Mouse (Mus musculus) lung, embryonic 14.5 days (tissue): ENCODE data around the gene Hexdc. TPM values are rescaled to one million over a fixed set of nuclear protein-coding genes. Genes with fewer than 3 reads are reported as not detected.

Experiments
- ATAC-seq: fragments of 200-750 bp; cut with Nextera tagmentation; 2 replicates; pipeline ENCODE4 v1.8.0; 2017; ENCODE audit warnings: mild to moderate bottlenecking, moderate TSS enrichment, moderate library complexity; ENCODE audit not compliant: insufficient read depth
- DNase-seq: peaks from one replicate; pipeline ENCODE4 v3.0.0-alpha.2; 2015
- H3K27ac ChIP-seq: fragments of 300-500 bp; sonication (generic); 2 replicates; pipeline ENCODE4 v1.5.1; 2014; ENCODE audit warnings: low read depth, mild to moderate bottlenecking, moderate library complexity
- H3K27me3 ChIP-seq: fragments of 300-500 bp; sonication (generic); 2 replicates; pipeline ENCODE4 v1.6.1; 2014; ENCODE audit warnings: low read length, control low read depth; ENCODE audit not compliant: insufficient read depth
- H3K36me3 ChIP-seq: fragments of 300-500 bp; sonication (generic); 2 replicates; pipeline ENCODE4 v1.6.1; 2014; ENCODE audit warnings: control low read depth; ENCODE audit not compliant: insufficient read depth
- H3K4me1 ChIP-seq: fragments of 300-500 bp; sonication (generic); 2 replicates; pipeline ENCODE4 v1.6.1; 2014; ENCODE audit warnings: antibody characterized with exemption, control low read depth; ENCODE audit not compliant: insufficient read depth
- H3K4me2 ChIP-seq: fragments of 300-500 bp; sonication (generic); 2 replicates; pipeline ENCODE4 v1.6.1; 2014; ENCODE audit warnings: mild to moderate bottlenecking
- H3K4me3 ChIP-seq: fragments of 300-500 bp; sonication (generic); 2 replicates; pipeline ENCODE4 v1.5.1; 2014; ENCODE audit warnings: low read depth, low read length
- H3K9ac ChIP-seq: fragments of 300-500 bp; sonication (generic); 2 replicates; pipeline ENCODE4 v1.6.1; 2014
- H3K9me3 ChIP-seq: fragments of 300-500 bp; sonication (generic); 2 replicates; pipeline ENCODE4 v1.6.1; 2016; ENCODE audit warnings: low read depth, low read length, control low read depth
- CTCF ChIP-seq: IDR thresholded peaks from 2 replicates; pipeline ENCODE4 v1.5.1; 2016; ENCODE audit warnings: antibody characterized with exemption, low read depth
- WGBS: fragments of 180-500 bp; shearing (Covaris S2); extraction: QIAGEN DNeasy Blood & Tissue Kit; methylation state at CpG from one replicate; pipeline ENCODE4 v1.1.7; 2014; 5-methylcytosine and 5-hydroxymethylcytosine counted together
- polyA plus RNA-seq: library from polyadenylated mRNA; unstranded; fragments of >200 nt; fragmentation: Nextera tagmentation; extraction: Ambion mirVana; gene quantifications from 2 replicates; pipeline ENCODE4 v1.2.1, GENCODE M21; 2014

Gene Hexdc
- polyA plus RNA-seq, 1 experiment from 2014 or later = 9.4 TPM

GRCm38 (mm10) chr11:121228129-121229017 is 24.1 kb downstream of the Hexdc start:
- no peaks in the 10 kb centered on the region for H3K9me3 ChIP-seq
- peaks cover 38% of the 10 kb centered on the region for H3K36me3 ChIP-seq
- H3K27me3 ChIP-seq = no peaks in the 10 kb centered on the region
- no peak for TF ChIP-seq CTCF
- DNase-seq (peak; percentile 3), ATAC-seq (no peak; the same call in 1 of the 2 replicates)
- H3K9ac ChIP-seq = peak overlapping the region; percentile 61
- peaks cover 3% of the 10 kb centered on the region; the same call in 1 of the 2 replicates for H3K4me1 ChIP-seq
- peak overlapping the region; percentile 74 for H3K27ac ChIP-seq
- 16% methylated on average over 21 of the region's 21 CpGs for WGBS
- peak overlapping the region; percentile 59 for H3K4me3 ChIP-seq
- H3K4me2 ChIP-seq = peak overlapping the region; percentile 63

- H3K4me2 ChIP-seq = peak within 1 kb of the TSS; percentile 63
- no peaks in the 10 kb centered on the region for H3K9me3 ChIP-seq
- peaks cover 32% of the 10 kb centered on the region for H3K36me3 ChIP-seq
- ATAC-seq (peak; percentile 92), DNase-seq (peak; percentile 87)
- under 1% methylated on average over 23 of the region's 23 CpGs for WGBS
- H3K4me1 ChIP-seq = peaks cover 3% of the 10 kb centered on the region; the same call in 1 of the 2 replicates
- peak within 1 kb of the TSS; percentile 59 for H3K4me3 ChIP-seq
- no peaks in the 10 kb centered on the region for H3K27me3 ChIP-seq
- peak; percentile 18; the same call in 1 of the 2 replicates for TF ChIP-seq CTCF
- H3K9ac ChIP-seq = peak within 1 kb of the TSS; percentile 61
- peak within 1 kb of the TSS; percentile 74 for H3K27ac ChIP-seq
Measured at GRCm38 (mm10) chr11:121229018-121229439, 24.8 kb downstream of the Hexdc start, which contains the start of gene Cybc1. TSS of gene Cybc1 (minus strand) at chr11:121229322.

- WGBS = 71% methylated on average over 4 of the region's 4 CpGs
- Histone ChIP-seq H3K4me2 (no peak overlapping the region), H3K4me1 (peaks cover 3% of the 10 kb centered on the region; the same call in 1 of the 2 replicates), H3K27ac (no peak overlapping the region), H3K36me3 (peaks cover 11% of the 10 kb centered on the region), H3K9ac (no peak overlapping the region), H3K4me3 (no peak overlapping the region), H3K27me3 (no peaks in the 10 kb centered on the region), H3K9me3 (no peaks in the 10 kb centered on the region)
- TF ChIP-seq CTCF = no peak
- no peak for DNase-seq
- ATAC-seq = no peak
Measured at GRCm38 (mm10) chr11:121231191-121231590, 27.0 kb downstream of the Hexdc start.

- H3K9ac ChIP-seq = no peak overlapping the region
- DNase-seq (peak; percentile 19), ATAC-seq (no peak)
- H3K27ac ChIP-seq = no peak overlapping the region
- WGBS = 46% methylated on average over 4 of the region's 4 CpGs
- no peak overlapping the region for H3K4me2 ChIP-seq
- H3K27me3 ChIP-seq = no peaks in the 10 kb centered on the region
- no peak overlapping the region for H3K4me3 ChIP-seq
- H3K36me3 ChIP-seq = peaks cover 5% of the 10 kb centered on the region
- no peaks in the 10 kb centered on the region for H3K9me3 ChIP-seq
- H3K4me1 ChIP-seq = peaks cover 3% of the 10 kb centered on the region; the same call in 1 of the 2 replicates
- no peak for TF ChIP-seq CTCF
Measured at GRCm38 (mm10) chr11:121231628-121232291, 27.5 kb downstream of the Hexdc start.

GRCm38 (mm10) chr11:121232706-121233105 is 28.5 kb downstream of the Hexdc start:
- WGBS = 26% methylated on average over 4 of the region's 4 CpGs
- Histone ChIP-seq H3K27ac (no peak overlapping the region), H3K4me2 (no peak overlapping the region), H3K4me1 (peaks cover 3% of the 10 kb centered on the region; the same call in 1 of the 2 replicates), H3K9me3 (no peaks in the 10 kb centered on the region), H3K36me3 (no peaks in the 10 kb centered on the region), H3K27me3 (no peaks in the 10 kb centered on the region), H3K9ac (no peak overlapping the region), H3K4me3 (no peak overlapping the region)
- ATAC-seq (no peak), DNase-seq (no peak)
- TF ChIP-seq CTCF = no peak

- peak overlapping the region; percentile 63 for H3K4me2 ChIP-seq
- 0 out of 2 replicates have a peak overlapping the region, but pooled peaks have one; percentile 74 for H3K4me3 ChIP-seq
- no peak overlapping the region for H3K9ac ChIP-seq
- H3K27ac ChIP-seq = peak overlapping the region; percentile 100
- H3K9me3 ChIP-seq = no peaks in the 10 kb centered on the region
- DNase-seq = peak; percentile 66
- H3K4me1 ChIP-seq = no peaks in the 10 kb centered on the region
- H3K27me3 ChIP-seq = no peaks in the 10 kb centered on the region
- 25% methylated on average over 9 of the region's 9 CpGs for WGBS
- peaks cover 16% of the 10 kb centered on the region for H3K36me3 ChIP-seq
- ATAC-seq = no peak
- peak; percentile 50 for TF ChIP-seq CTCF
Measured at GRCm38 (mm10) chr11:121235475-121236238, 31.4 kb downstream of the Hexdc start.
